Mouse (Mus musculus) thymus, postnatal 0 days (tissue): ENCODE results near the gene Rab10. TPM values are rescaled to one million over a fixed set of nuclear protein-coding genes. Genes with fewer than 3 reads are reported as not detected.

Experiments
- DNase-seq: peaks from one replicate; pipeline ENCODE4 v3.0.0-alpha.2; 2015; ENCODE audit warnings: low spot score
- polyA plus RNA-seq: library from polyadenylated mRNA; unstranded; fragments of >200 nt; fragmentation: Nextera tagmentation; extraction: Ambion mirVana; gene quantifications from 2 replicates; pipeline ENCODE4 v1.2.1, GENCODE M21; 2015

Gene Rab10
- polyA plus RNA-seq, 1 experiment from 2014 or later: 71.0 TPM

GRCm38 (mm10) chr12:3236831-3237681, 72.7 kb downstream of the Rab10 start:
- peak; percentile 18 for DNase-seq

DNA sequence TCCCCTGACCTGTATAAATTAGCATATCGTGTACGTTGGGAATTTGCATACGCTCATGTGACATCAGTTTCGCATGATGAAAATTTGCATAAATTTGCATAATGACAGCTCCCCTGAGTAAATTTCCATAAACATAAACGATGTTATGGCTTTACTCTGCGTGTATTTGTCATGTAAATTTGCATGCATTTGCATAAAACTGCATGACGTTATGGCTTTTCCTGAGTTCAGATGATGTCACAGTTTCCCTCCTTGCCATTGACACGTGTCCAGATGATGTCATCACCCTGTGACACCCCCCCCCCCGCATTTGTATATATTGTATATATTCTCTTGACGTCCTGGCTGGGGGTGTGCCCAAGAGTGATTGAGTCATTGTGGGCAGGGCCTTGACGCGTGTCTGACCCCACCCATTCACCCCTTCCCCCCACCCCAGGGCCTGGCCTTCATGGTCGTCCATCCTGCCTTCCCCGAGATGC, 73.6 kb downstream of the Rab10 start:
- DNase-seq: no peak

DNA sequence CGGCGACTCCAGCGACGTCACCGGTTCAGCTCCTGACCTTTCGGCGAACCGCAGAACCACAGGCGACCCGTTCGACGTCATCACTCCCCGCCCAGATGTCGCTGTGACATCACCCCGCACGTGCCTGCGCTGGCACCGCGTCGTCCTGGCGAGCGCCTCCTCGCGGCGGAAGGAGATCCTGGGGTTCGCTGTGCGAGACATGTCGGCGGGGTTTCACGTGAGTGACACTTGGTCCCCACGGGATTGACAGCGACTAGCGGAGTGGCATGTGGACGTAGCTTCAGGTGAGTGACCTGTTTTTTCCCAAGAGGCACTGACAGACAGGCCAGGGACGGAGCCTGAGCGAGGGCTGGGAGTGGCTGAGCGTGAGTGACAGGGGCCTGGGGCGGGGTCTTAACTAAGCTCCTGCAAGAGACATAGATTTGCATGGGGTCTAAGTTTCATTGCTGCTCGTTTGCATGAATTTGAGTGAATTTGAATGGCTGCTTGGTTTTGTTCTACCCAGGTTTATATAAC, 74.1 kb downstream of the Rab10 start:
- DNase-seq: peak; percentile 94

- peak; percentile 97 for DNase-seq
These were observed 74.6 kb downstream of the Rab10 start for GRCm38 (mm10) chr12:3235124-3235631.

DNA sequence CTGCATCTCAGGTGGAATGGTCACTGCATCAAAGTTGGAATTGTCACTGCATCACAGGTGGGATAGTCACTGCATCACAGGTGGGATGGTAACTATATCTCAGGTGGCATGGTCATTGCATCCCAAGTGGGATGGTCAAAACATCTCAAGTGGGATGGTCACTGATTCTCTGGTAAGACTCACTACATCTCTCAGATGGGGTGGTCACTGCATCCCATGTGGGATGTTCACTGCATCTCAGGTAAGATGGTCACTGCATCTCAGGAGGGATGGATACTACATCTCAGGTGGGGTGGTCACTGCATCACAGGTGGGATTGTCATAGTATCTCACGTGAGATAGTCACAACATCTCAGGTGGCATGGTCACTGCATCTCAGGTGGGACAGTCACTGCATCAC, 75.7 kb downstream of the Rab10 start:
- DNase-seq: no peak

DNA sequence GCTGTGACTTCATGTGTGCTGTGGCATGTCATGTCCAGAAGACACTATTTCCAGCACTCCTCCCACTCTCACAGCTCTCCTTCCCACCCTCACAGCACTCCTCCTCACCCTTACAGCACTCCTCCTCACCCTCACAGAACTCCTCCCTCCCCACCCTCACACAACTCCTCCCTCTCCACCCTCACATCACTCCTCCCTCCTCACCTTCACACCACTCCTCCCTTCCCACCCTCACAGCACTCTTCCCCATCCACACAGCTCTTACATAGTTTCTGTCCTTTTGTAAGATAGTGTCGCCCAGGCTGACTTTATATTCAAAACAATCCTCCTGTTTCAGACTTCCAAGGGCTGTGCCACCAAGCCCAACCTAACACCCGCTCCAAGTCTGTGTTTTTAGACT, 86.4 kb downstream of the Rab10 start:
- DNase-seq: no peak

DNA sequence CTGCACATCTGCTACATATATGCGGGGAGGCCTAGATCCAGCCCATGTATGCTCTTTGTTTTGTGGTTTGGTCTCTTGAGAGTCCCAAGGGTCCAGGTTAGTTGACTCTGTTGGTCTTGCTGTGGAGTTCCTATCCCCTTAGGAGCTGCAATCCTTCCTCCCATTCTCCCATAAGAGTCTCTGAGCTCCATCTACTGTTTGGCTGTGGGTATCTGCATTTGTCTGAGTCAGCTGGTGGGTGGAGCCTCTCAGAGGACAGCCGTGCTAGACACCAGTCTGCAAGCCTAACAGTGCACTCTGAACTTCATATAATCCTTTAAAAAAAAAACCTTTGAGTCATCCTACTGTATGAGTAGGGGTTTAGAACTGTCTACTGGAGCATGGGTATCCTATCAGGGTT, 99.6 kb downstream of the Rab10 start:
- DNase-seq: no peak

DNA sequence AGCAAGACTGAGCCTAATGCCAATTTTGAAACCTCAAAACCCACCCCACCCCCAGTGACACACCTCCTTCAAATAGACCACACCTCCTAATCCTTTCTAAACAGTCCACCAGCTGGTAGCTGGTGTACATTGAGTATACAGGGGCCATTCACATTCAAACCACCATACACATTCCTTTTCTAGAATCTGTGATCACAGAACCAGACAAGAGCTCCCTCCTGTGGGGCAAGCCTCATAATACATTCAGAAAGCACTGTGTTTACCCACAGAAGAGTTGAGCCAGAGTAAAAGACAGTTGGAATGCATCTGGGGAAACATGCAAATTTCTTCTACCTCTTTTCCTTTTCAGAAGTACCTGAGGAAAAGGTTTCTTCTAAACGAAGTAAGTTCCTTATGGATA, 100.6 kb downstream of the Rab10 start:
- no peak for DNase-seq

Other genes starting within 250 kb of the Rab10 start
- 6.4 and 6.9 TPM in 2 replicates for gene Kif3c, start 55.2 kb upstream of the Rab10 start, polyA plus RNA-seq
- 13.5 and 17.6 TPM in 2 replicates for gene Asxl2, start 116.9 kb upstream of the Rab10 start, polyA plus RNA-seq